Mouse (Mus musculus) layer of hippocampus, adult 2 months (tissue): ENCODE measurements at regions not wholly inside any gene's neighbourhood (a gene's known extent, or its start where the extent isn't known, plus 50 kb on each side); places are given as distances from the start of the nearest gene placed in this dataset.
"Not testable (repeated sequence)": the region's sequence is repeated elsewhere in the genome, so short reads cannot be mapped to it uniquely, and the experiment has no call there.

Experiments used
- DNase-seq, 2 experiments: peaks; one replicate each; pipeline ENCODE4 v3.0.0; 2022; ENCODE audit warnings: low spot score in 2 of 2
- H3K27ac ChIP-seq: fragments of 200-600 bp; 2 replicates; pipeline ENCODE4 v1.8.1; 2022
- H3K4me3 ChIP-seq: fragments of 200-600 bp; 2 replicates; pipeline ENCODE4 v1.8.1; 2022; ENCODE audit warnings: mild to moderate bottlenecking
- CTCF ChIP-seq: fragments of 200-600 bp; conservative IDR thresholded peaks from 2 replicates; pipeline ENCODE4 v1.8.1; 2022; ENCODE audit warnings: antibody characterized with exemption, mild to moderate bottlenecking, moderate library complexity

GRCm38 (mm10) chrX:64940677-64941446 lies 106.6 kb upstream of the Ctag2 start:
- no peak overlapping the region for H3K4me3 ChIP-seq
- H3K27ac ChIP-seq = no peak overlapping the region
- peak in 1 of 2 experiments; percentile 30 for DNase-seq
- no peak for TF ChIP-seq CTCF

- DNase-seq, H3K4me3 ChIP-seq, H3K27ac ChIP-seq: not testable (repeated sequence)
Measured at GRCm38 (mm10) chrX:64978916-64979315, 68.5 kb upstream of the Ctag2 start.
